Mouse (Mus musculus): Measurements from ENCODE around the gene Paxbp1.
A peak's percentile ranks its signal among the peaks of the same experiment; 100 is the strongest.
"Not testable (repeated sequence)": the region's sequence is repeated elsewhere in the genome, so short reads cannot be mapped to it uniquely, and the experiment has no call there.

Paxbp1 gene

GRCm38 (mm10) chr16:91044270-91045182 is at the start of gene Paxbp1:
Gene Paxbp1, minus strand, starts transcription at chr16:91044543.
- peak; percentile 99 for DNase-seq (ENCODE audit: low spot score)

GRCm38 (mm10) chr16:91086642-91087306 is 42.4 kb upstream of the Paxbp1 start:
- DNase-seq (ENCODE audit: low spot score), result peak; percentile 93

GRCm38 (mm10) chr16:91085239-91085825 is 41.0 kb upstream of the Paxbp1 start:
- DNase-seq (ENCODE audit: low spot score), result no peak

- DNase-seq (ENCODE audit: low spot score), result no peak
Measured at GRCm38 (mm10) chr16:91084307-91085238, 40.2 kb upstream of the Paxbp1 start.

GRCm38 (mm10) chr16:91083002-91083646 is 38.8 kb upstream of the Paxbp1 start:
- DNase-seq (ENCODE audit: low spot score), result no peak

GRCm38 (mm10) chr16:91081508-91081907 is 37.2 kb upstream of the Paxbp1 start:
- DNase-seq (ENCODE audit: low spot score), result peak; percentile 81

- DNase-seq (ENCODE audit: low spot score), result peak; percentile 50
Measured at GRCm38 (mm10) chr16:91076180-91076579, 31.8 kb upstream of the Paxbp1 start.

GRCm38 (mm10) chr16:91075423-91075822 is 31.1 kb upstream of the Paxbp1 start:
- DNase-seq (ENCODE audit: low spot score), result not testable (repeated sequence)

GRCm38 (mm10) chr16:91073163-91073892 is 29.0 kb upstream of the Paxbp1 start:
- peak; percentile 81 for DNase-seq (ENCODE audit: low spot score)

- no peak for DNase-seq (ENCODE audit: low spot score)
Measured at GRCm38 (mm10) chr16:91072256-91072655, 27.9 kb upstream of the Paxbp1 start.

- DNase-seq (ENCODE audit: low spot score), result no peak
Measured at GRCm38 (mm10) chr16:91068969-91069368, 24.6 kb upstream of the Paxbp1 start.

- no peak for DNase-seq (ENCODE audit: low spot score)
Measured at GRCm38 (mm10) chr16:91067122-91067521, 22.8 kb upstream of the Paxbp1 start.

GRCm38 (mm10) chr16:91064583-91065365 is 20.4 kb upstream of the Paxbp1 start:
- DNase-seq (ENCODE audit: low spot score), result no peak

GRCm38 (mm10) chr16:91063786-91064185 is 19.4 kb upstream of the Paxbp1 start:
- no peak for DNase-seq (ENCODE audit: low spot score)

- no peak for DNase-seq (ENCODE audit: low spot score)
Measured at GRCm38 (mm10) chr16:91061531-91062318, 17.4 kb upstream of the Paxbp1 start.

- DNase-seq (ENCODE audit: low spot score), result no peak
Measured at GRCm38 (mm10) chr16:91057741-91058140, 13.4 kb upstream of the Paxbp1 start.

GRCm38 (mm10) chr16:91057261-91057660 is 12.9 kb upstream of the Paxbp1 start:
- peak; percentile 30 for DNase-seq (ENCODE audit: low spot score)

- peak; percentile 76 for DNase-seq (ENCODE audit: low spot score)
Measured at GRCm38 (mm10) chr16:91056043-91056821, 11.9 kb upstream of the Paxbp1 start.

All from c-Kit-positive CD71-positive TER-119-positive erythroid progenitor cells, embryonic 14.5 days (primary cell).